Comparison of ENCODE assay signal across 15 mouse cellular contexts in the genomic region with DNA sequence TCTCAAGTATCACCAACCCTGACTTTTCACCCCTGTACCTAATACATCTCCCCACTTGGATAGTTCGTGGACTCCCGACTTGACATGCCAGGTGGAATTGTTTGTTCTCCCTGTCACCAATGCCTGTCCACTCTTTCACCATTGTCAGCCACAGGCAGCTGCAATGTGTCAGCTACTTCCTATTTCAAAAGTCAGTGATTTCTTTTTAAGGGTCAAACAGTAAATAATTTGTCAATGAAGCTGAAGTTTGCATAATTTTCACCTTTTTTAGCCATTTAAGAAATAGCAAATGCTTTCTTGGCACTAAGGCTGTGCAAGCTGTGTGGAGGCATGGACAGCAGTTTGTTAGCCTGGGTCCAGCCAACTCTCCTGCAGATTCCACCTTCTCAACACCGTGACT. TPM values are rescaled to one million over a fixed set of nuclear protein-coding genes. Genes with fewer than 3 reads are reported as not detected.
A peak's percentile ranks its signal among the peaks of the same experiment; 100 is the strongest.
DNase-seq lines count a peak whose midpoint lies in the region; ATAC-seq and TF ChIP-seq lines count a peak whose summit lies in the region.
"Had no signal": no experiment of that assay in that cellular context is flagged by ENCODE, and none has a peak within 500 bp of the region (broad histone marks: within the 10 kb centered on the region; RNA-seq: fewer than 3 reads in every experiment).

No protein-coding gene starts in this region.

- no peak overlapping the region for H3K4me2 ChIP-seq in lung, postnatal 0 days (replicated peaks; ENCODE audit: low read depth, low read length)
- H3K4me2 ChIP-seq: forebrain, embryonic 15.5 days; heart, embryonic 13.5 days; hindbrain, embryonic 15.5 days had no signal

- H3K4me1 ChIP-seq in lung, postnatal 0 days (ENCODE audit: insufficient read depth, low read depth, low read length) = peaks cover 7% of the 10 kb centered on the region

- H3K9me3 ChIP-seq in lung, postnatal 0 days (ENCODE audit: low read length) = 0 out of 2 replicates have a peak, but pooled peaks cover 3% of the 10 kb centered on the region
- H3K9me3 ChIP-seq: hindbrain, embryonic 15.5 days had no signal

- no peak overlapping the region for H3K9ac ChIP-seq in lung, postnatal 0 days (replicated peaks; ENCODE audit: low read depth)
- H3K9ac ChIP-seq: forebrain, embryonic 15.5 days; heart, embryonic 13.5 days; hindbrain, embryonic 15.5 days had no signal

- TF ChIP-seq EP300 in lung, postnatal 0 days (IDR thresholded peaks at IDR 0.05) = peak; percentile 68

- no peaks in the 10 kb centered on the region for H3K27me3 ChIP-seq in lung, postnatal 0 days (replicated peaks; ENCODE audit: insufficient read depth, low read length)
- H3K27me3 ChIP-seq: forebrain, embryonic 15.5 days; heart, embryonic 13.5 days; hindbrain, embryonic 15.5 days had no signal

- H3K36me3 ChIP-seq in lung, postnatal 0 days (ENCODE audit: insufficient read depth, low read length) = peaks cover 4% of the 10 kb centered on the region; the same call in 1 of the 2 replicates
- H3K36me3 ChIP-seq: forebrain, embryonic 15.5 days; hindbrain, embryonic 15.5 days had no signal

- no peak for TF ChIP-seq CTCF in lung, postnatal 0 days (IDR thresholded peaks at IDR 0.05)

- H3K27ac ChIP-seq in lung, postnatal 0 days (ENCODE audit: low read length) = no peak overlapping the region
- H3K27ac ChIP-seq: forebrain, embryonic 15.5 days; heart, embryonic 13.5 days; hindbrain, embryonic 15.5 days had no signal

- 42% methylated on average over 3 of the region's 3 CpGs for WGBS in lung, postnatal 0 days

- peak; percentile 34 for ATAC-seq in lung, postnatal 0 days
- ATAC-seq: forebrain, embryonic 15.5 days had no signal

- peak; percentile 23 to 40 for DNase-seq in cerebellum, postnatal 25 days
- no peak for DNase-seq in cerebellum, adult 9-10 months
- peak; percentile 69 for DNase-seq in lung, postnatal 0 days (ENCODE audit: low spot score)
- no peak for DNase-seq in lung, adult 18-20 months
- DNase-seq in brain, adult 2 months (ENCODE audit: low read depth, low spot score) = peak; percentile 44
- DNase-seq in lung, postnatal 25 days (ENCODE audit: low spot score) = peak; percentile 18
- DNase-seq in layer of hippocampus, adult 18-20 months (ENCODE audit: low spot score in 2 of 2) = no peak
- DNase-seq: adrenal gland, adult 2 months; adrenal gland, postnatal 25 days; gastrocnemius, postnatal 36 days; heart, adult 11 months; heart, postnatal 36 days had no signal

- no peak overlapping the region for H3K4me3 ChIP-seq in lung, postnatal 0 days (ENCODE audit: low read depth, low read length)
- H3K4me3 ChIP-seq: forebrain, embryonic 15.5 days; heart, embryonic 13.5 days; hindbrain, embryonic 15.5 days had no signal

RNA-seq across cellular contexts. Expression of a gene that starts 12.5 kb away (rescaled TPM):
- polyA plus RNA-seq in lung, postnatal 0 days (2015; fragmentation: Nextera tagmentation; extraction: Ambion mirVana) = 70.0 and 79.3 TPM in 2 replicates
- 10 to 100 TPM; 47.0 to 49.7 TPM for total RNA-seq in layer of hippocampus, adult 18-20 months (2021)

Comparison
In these comparisons a context has a peak if more than half of its experiments do, and no peak if none do; other contexts are left out.
1. DNase-seq: peak in cerebellum, postnatal 25 days (2 of 2), lung, postnatal 0 days (single experiment), brain, adult 2 months (single experiment) and lung, postnatal 25 days (single experiment); none in cerebellum, adult 9-10 months (single experiment), lung, adult 18-20 months (0 of 2) and layer of hippocampus, adult 18-20 months (0 of 2).